Mouse (Mus musculus) kidney, postnatal 4 days (tissue): ENCODE results near the gene Cd3e.
"Not testable (repeated sequence)": the region's sequence is repeated elsewhere in the genome, so short reads cannot be mapped to it uniquely, and the experiment has no call there.

ENCODE experiments used
- DNase-seq, 2 experiments: peaks; one replicate each; pipeline ENCODE4 v3.0.0; 2021; ENCODE audit warnings: mixed read lengths in 2 of 2

Cd3e gene

GRCm38 (mm10) chr9:45009180-45010078, at the start of gene Cd3e:
Cd3e (minus strand) TSS chr9:45009627.
- DNase-seq: no peak

- no peak for DNase-seq
Observed at GRCm38 (mm10) chr9:45058304-45058940, 49.0 kb upstream of the Cd3e start.

GRCm38 (mm10) chr9:45055082-45055713, 45.8 kb upstream of the Cd3e start, which contains the start of gene Mpzl3:
Mpzl3 (plus strand) TSS chr9:45055186.
- DNase-seq: peak; percentile 91 to 95

GRCm38 (mm10) chr9:45050301-45050700, 40.9 kb upstream of the Cd3e start:
- DNase-seq: no peak

- DNase-seq: no peak
Observed at GRCm38 (mm10) chr9:45049731-45050130, 40.3 kb upstream of the Cd3e start.

- peak in 1 of 2 experiments; percentile 8 for DNase-seq
Observed at GRCm38 (mm10) chr9:45048511-45048910, 39.1 kb upstream of the Cd3e start.

GRCm38 (mm10) chr9:45046973-45047372, 37.5 kb upstream of the Cd3e start:
- DNase-seq: no peak

- DNase-seq: peak; percentile 43 to 63
Observed at GRCm38 (mm10) chr9:45042947-45043346, 33.5 kb upstream of the Cd3e start.

- peak; percentile 78 to 88 for DNase-seq
Observed at GRCm38 (mm10) chr9:45042056-45042720, 32.8 kb upstream of the Cd3e start.

- DNase-seq: peak; percentile 56 to 75
Observed at GRCm38 (mm10) chr9:45041131-45041838, 31.9 kb upstream of the Cd3e start.

GRCm38 (mm10) chr9:45040066-45040845, 30.8 kb upstream of the Cd3e start:
- DNase-seq: peak; percentile 11 to 37

- DNase-seq: no peak
Observed at GRCm38 (mm10) chr9:45039499-45039898, 30.1 kb upstream of the Cd3e start, which contains the start of gene Mpzl2. Mpzl2 (plus strand) TSS chr9:45039799.

- DNase-seq: not testable (repeated sequence)
Observed at GRCm38 (mm10) chr9:45037803-45038202, 28.4 kb upstream of the Cd3e start.

- DNase-seq: no peak
Observed at GRCm38 (mm10) chr9:45034526-45034925, 25.1 kb upstream of the Cd3e start.

GRCm38 (mm10) chr9:45032261-45032660, 22.8 kb upstream of the Cd3e start:
- DNase-seq: no peak

- DNase-seq: no peak
Observed at GRCm38 (mm10) chr9:45030341-45030740, 20.9 kb upstream of the Cd3e start.

GRCm38 (mm10) chr9:45027376-45027775, 17.9 kb upstream of the Cd3e start:
- DNase-seq: no peak

- no peak for DNase-seq
Observed at GRCm38 (mm10) chr9:45024187-45024586, 14.8 kb upstream of the Cd3e start.

GRCm38 (mm10) chr9:45023638-45024037, 14.2 kb upstream of the Cd3e start:
- DNase-seq: no peak

GRCm38 (mm10) chr9:45022800-45023199, 13.4 kb upstream of the Cd3e start:
- peak; percentile 58 to 61 for DNase-seq

GRCm38 (mm10) chr9:45018031-45018430, 8.6 kb upstream of the Cd3e start:
- DNase-seq: no peak
